Mouse (Mus musculus): ENCODE results near the gene Aspdh.

Gene Aspdh

GRCm38 (mm10) chr7:44471880-44472557 is 6.8 kb downstream of the Aspdh start:
- no peak for DNase-seq (ENCODE audit: low spot score)

GRCm38 (mm10) chr7:44472558-44472885 is 7.3 kb downstream of the Aspdh start:
- DNase-seq (ENCODE audit: low spot score): no peak

- DNase-seq (ENCODE audit: low spot score): no peak
Measured at GRCm38 (mm10) chr7:44472961-44473646, 7.9 kb downstream of the Aspdh start.

- DNase-seq (ENCODE audit: low spot score): no peak
Measured at GRCm38 (mm10) chr7:44474419-44474818, 9.2 kb downstream of the Aspdh start.

GRCm38 (mm10) chr7:44475046-44475614 is 9.9 kb downstream of the Aspdh start:
- DNase-seq (ENCODE audit: low spot score): no peak

- DNase-seq (ENCODE audit: low spot score): no peak
Measured at GRCm38 (mm10) chr7:44482836-44483435, 17.7 kb downstream of the Aspdh start.

- no peak for DNase-seq (ENCODE audit: low spot score)
Measured at GRCm38 (mm10) chr7:44484109-44484508, 18.9 kb downstream of the Aspdh start.

- DNase-seq (ENCODE audit: low spot score): peak; percentile 31
Measured at GRCm38 (mm10) chr7:44484841-44485571, 19.8 kb downstream of the Aspdh start.

GRCm38 (mm10) chr7:44485572-44486195 is 20.5 kb downstream of the Aspdh start:
- DNase-seq (ENCODE audit: low spot score): no peak

- DNase-seq (ENCODE audit: low spot score): no peak
Measured at GRCm38 (mm10) chr7:44486927-44487575, 21.9 kb downstream of the Aspdh start.

- no peak for DNase-seq (ENCODE audit: low spot score)
Measured at GRCm38 (mm10) chr7:44487936-44488335, 22.7 kb downstream of the Aspdh start.

- DNase-seq (ENCODE audit: low spot score): no peak
Measured at GRCm38 (mm10) chr7:44488545-44488944, 23.4 kb downstream of the Aspdh start.

GRCm38 (mm10) chr7:44490281-44490680 is 25.1 kb downstream of the Aspdh start:
- DNase-seq (ENCODE audit: low spot score): no peak

GRCm38 (mm10) chr7:44491391-44491790 is 26.2 kb downstream of the Aspdh start:
- no peak for DNase-seq (ENCODE audit: low spot score)

- no peak for DNase-seq (ENCODE audit: low spot score)
Measured at GRCm38 (mm10) chr7:44492166-44492826, 27.1 kb downstream of the Aspdh start.

- DNase-seq (ENCODE audit: low spot score): no peak
Measured at GRCm38 (mm10) chr7:44494681-44495080, 29.5 kb downstream of the Aspdh start.

GRCm38 (mm10) chr7:44495086-44495485 is 29.9 kb downstream of the Aspdh start:
- no peak for DNase-seq (ENCODE audit: low spot score)

GRCm38 (mm10) chr7:44495992-44496770 is 31.0 kb downstream of the Aspdh start, which contains the start of the genes Emc10 and Fam71e1:
Emc10 (minus strand) TSS chr7:44496529.
Fam71e1 (plus strand) TSS chr7:44496581.
- peak; percentile 96 for DNase-seq (ENCODE audit: low spot score)

GRCm38 (mm10) chr7:44496771-44497109 is 31.5 kb downstream of the Aspdh start:
- DNase-seq (ENCODE audit: low spot score): peak; percentile 17
